Mouse (Mus musculus): ENCODE measurements around the gene Chsy1. TPM values are rescaled to one million over a fixed set of nuclear protein-coding genes. Genes with fewer than 3 reads are reported as not detected.
"Not testable (repeated sequence)": the region's sequence is repeated elsewhere in the genome, so short reads cannot be mapped to it uniquely, and the experiment has no call there.

Gene Chsy1
- polyA plus RNA-seq, 1 experiment from 2014 or later, result 20.4 TPM

- DNase-seq (ENCODE audit: low spot score, missing footprints) (no peak), ATAC-seq (ENCODE audit: low FRiP score) (no peak)
- Histone ChIP-seq H3K27me3 (ENCODE audit: control insufficient read depth, insufficient read depth, low read length) (no peaks in the 10 kb centered on the region), H3K27ac (ENCODE audit: low read depth, low read length) (no peak overlapping the region), H3K36me3 (ENCODE audit: control insufficient read depth, insufficient read depth, low read length) (no peaks in the 10 kb centered on the region), H3K4me2 (no peak overlapping the region), H3K9me3 (ENCODE audit: control insufficient read depth, low read length) (no peaks in the 10 kb centered on the region), H3K4me3 (ENCODE audit: low read depth, low read length) (no peak overlapping the region), H3K4me1 (ENCODE audit: control insufficient read depth, insufficient read depth, low read length) (no peaks in the 10 kb centered on the region), H3K9ac (ENCODE audit: low read length) (no peak overlapping the region)
- WGBS, result 79% methylated on average over 7 of the region's 7 CpGs
These were observed 72.9 kb downstream of the Chsy1 start for GRCm38 (mm10) chr7:66182075-66182715.

GRCm38 (mm10) chr7:66183404-66183803, 74.1 kb downstream of the Chsy1 start:
- Histone ChIP-seq H3K27me3 (ENCODE audit: control insufficient read depth, insufficient read depth, low read length) (no peaks in the 10 kb centered on the region), H3K36me3 (ENCODE audit: control insufficient read depth, insufficient read depth, low read length) (no peaks in the 10 kb centered on the region), H3K9me3 (ENCODE audit: control insufficient read depth, low read length) (no peaks in the 10 kb centered on the region), H3K9ac (ENCODE audit: low read length) (no peak overlapping the region), H3K27ac (ENCODE audit: low read depth, low read length) (no peak overlapping the region), H3K4me1 (ENCODE audit: control insufficient read depth, insufficient read depth, low read length) (no peaks in the 10 kb centered on the region), H3K4me3 (ENCODE audit: low read depth, low read length) (no peak overlapping the region), H3K4me2 (no peak overlapping the region)
- DNase-seq (ENCODE audit: low spot score, missing footprints), result no peak
- 85% methylated on average over 8 of the region's 8 CpGs for WGBS
- no peak for ATAC-seq (ENCODE audit: low FRiP score)

GRCm38 (mm10) chr7:66184026-66184425, 74.7 kb downstream of the Chsy1 start:
- DNase-seq (ENCODE audit: low spot score, missing footprints) (peak; percentile 2), ATAC-seq (ENCODE audit: low FRiP score) (no peak)
- Histone ChIP-seq H3K4me3 (ENCODE audit: low read depth, low read length) (no peak overlapping the region), H3K4me2 (no peak overlapping the region), H3K9ac (ENCODE audit: low read length) (no peak overlapping the region), H3K4me1 (ENCODE audit: control insufficient read depth, insufficient read depth, low read length) (no peaks in the 10 kb centered on the region), H3K36me3 (ENCODE audit: control insufficient read depth, insufficient read depth, low read length) (no peaks in the 10 kb centered on the region), H3K27me3 (ENCODE audit: control insufficient read depth, insufficient read depth, low read length) (no peaks in the 10 kb centered on the region), H3K9me3 (ENCODE audit: control insufficient read depth, low read length) (no peaks in the 10 kb centered on the region), H3K27ac (ENCODE audit: low read depth, low read length) (no peak overlapping the region)
- 83% methylated on average over 4 of the region's 4 CpGs for WGBS

- H3K4me1 ChIP-seq (ENCODE audit: control insufficient read depth, insufficient read depth, low read length), result no peaks in the 10 kb centered on the region
- 90% methylated on average over 5 of the region's 5 CpGs for WGBS
- H3K27me3 ChIP-seq (ENCODE audit: control insufficient read depth, insufficient read depth, low read length), result no peaks in the 10 kb centered on the region
- no peak overlapping the region for H3K9ac ChIP-seq (ENCODE audit: low read length)
- ATAC-seq (ENCODE audit: low FRiP score) (no peak), DNase-seq (ENCODE audit: low spot score, missing footprints) (no peak)
- H3K4me3 ChIP-seq (ENCODE audit: low read depth, low read length), result no peak overlapping the region
- no peak overlapping the region for H3K27ac ChIP-seq (ENCODE audit: low read depth, low read length)
- no peaks in the 10 kb centered on the region for H3K36me3 ChIP-seq (ENCODE audit: control insufficient read depth, insufficient read depth, low read length)
- no peak overlapping the region for H3K4me2 ChIP-seq
- no peaks in the 10 kb centered on the region for H3K9me3 ChIP-seq (ENCODE audit: control insufficient read depth, low read length)
These were observed 76.1 kb downstream of the Chsy1 start for GRCm38 (mm10) chr7:66185370-66185769.

GRCm38 (mm10) chr7:66187581-66188231, 78.4 kb downstream of the Chsy1 start:
- Histone ChIP-seq H3K9me3 (ENCODE audit: control insufficient read depth, low read length) (no peaks in the 10 kb centered on the region), H3K9ac (ENCODE audit: low read length) (no peak overlapping the region), H3K27me3 (ENCODE audit: control insufficient read depth, insufficient read depth, low read length) (no peaks in the 10 kb centered on the region), H3K4me3 (ENCODE audit: low read depth, low read length) (no peak overlapping the region), H3K4me2 (no peak overlapping the region), H3K36me3 (ENCODE audit: control insufficient read depth, insufficient read depth, low read length) (no peaks in the 10 kb centered on the region), H3K27ac (ENCODE audit: low read depth, low read length) (no peak overlapping the region), H3K4me1 (ENCODE audit: control insufficient read depth, insufficient read depth, low read length) (no peaks in the 10 kb centered on the region)
- DNase-seq (ENCODE audit: low spot score, missing footprints), result peak; percentile 56
- WGBS, result 85% methylated on average over 4 of the region's 4 CpGs
- ATAC-seq (ENCODE audit: low FRiP score), result no peak

GRCm38 (mm10) chr7:66190385-66190784, 81.1 kb downstream of the Chsy1 start:
- not testable (repeated sequence) for ATAC-seq (ENCODE audit: low FRiP score); H3K4me3 ChIP-seq (ENCODE audit: low read depth, low read length); H3K9me3 ChIP-seq (ENCODE audit: control insufficient read depth, low read length); H3K4me2 ChIP-seq; H3K4me1 ChIP-seq (ENCODE audit: control insufficient read depth, insufficient read depth, low read length); H3K36me3 ChIP-seq (ENCODE audit: control insufficient read depth, insufficient read depth, low read length); H3K27ac ChIP-seq (ENCODE audit: low read depth, low read length); H3K27me3 ChIP-seq (ENCODE audit: control insufficient read depth, insufficient read depth, low read length); H3K9ac ChIP-seq (ENCODE audit: low read length)
- DNase-seq (ENCODE audit: low spot score, missing footprints), result peak; percentile 56
- WGBS, result 91% methylated on average over 10 of the region's 10 CpGs

GRCm38 (mm10) chr7:66194511-66194910, 85.2 kb downstream of the Chsy1 start:
- Histone ChIP-seq H3K4me2 (no peak overlapping the region), H3K4me3 (ENCODE audit: low read depth, low read length) (no peak overlapping the region), H3K4me1 (ENCODE audit: control insufficient read depth, insufficient read depth, low read length) (no peaks in the 10 kb centered on the region), H3K27me3 (ENCODE audit: control insufficient read depth, insufficient read depth, low read length) (no peaks in the 10 kb centered on the region), H3K9me3 (ENCODE audit: control insufficient read depth, low read length) (no peaks in the 10 kb centered on the region), H3K36me3 (ENCODE audit: control insufficient read depth, insufficient read depth, low read length) (no peaks in the 10 kb centered on the region), H3K27ac (ENCODE audit: low read depth, low read length) (no peak overlapping the region), H3K9ac (ENCODE audit: low read length) (no peak overlapping the region)
- WGBS, result 89% methylated on average over 3 of the region's 3 CpGs
- DNase-seq (ENCODE audit: low spot score, missing footprints), result no peak
- no peak for ATAC-seq (ENCODE audit: low FRiP score)

GRCm38 (mm10) chr7:66195881-66196280, 86.6 kb downstream of the Chsy1 start:
- H3K4me3 ChIP-seq (ENCODE audit: low read depth, low read length), result no peak overlapping the region
- no peaks in the 10 kb centered on the region for H3K36me3 ChIP-seq (ENCODE audit: control insufficient read depth, insufficient read depth, low read length)
- no peak overlapping the region for H3K9ac ChIP-seq (ENCODE audit: low read length)
- no peaks in the 10 kb centered on the region for H3K27me3 ChIP-seq (ENCODE audit: control insufficient read depth, insufficient read depth, low read length)
- ATAC-seq (ENCODE audit: low FRiP score), result no peak
- no peaks in the 10 kb centered on the region for H3K9me3 ChIP-seq (ENCODE audit: control insufficient read depth, low read length)
- H3K27ac ChIP-seq (ENCODE audit: low read depth, low read length), result no peak overlapping the region
- 89% methylated on average over 1 of the region's 1 CpGs for WGBS
- H3K4me1 ChIP-seq (ENCODE audit: control insufficient read depth, insufficient read depth, low read length), result no peaks in the 10 kb centered on the region
- peak; percentile 8 for DNase-seq (ENCODE audit: low spot score, missing footprints)
- H3K4me2 ChIP-seq, result no peak overlapping the region

GRCm38 (mm10) chr7:66196609-66197445, 87.5 kb downstream of the Chsy1 start:
- Histone ChIP-seq H3K4me1 (ENCODE audit: control insufficient read depth, insufficient read depth, low read length) (no peaks in the 10 kb centered on the region), H3K9ac (ENCODE audit: low read length) (no peak overlapping the region), H3K4me2 (no peak overlapping the region), H3K36me3 (ENCODE audit: control insufficient read depth, insufficient read depth, low read length) (no peaks in the 10 kb centered on the region), H3K27me3 (ENCODE audit: control insufficient read depth, insufficient read depth, low read length) (no peaks in the 10 kb centered on the region), H3K27ac (ENCODE audit: low read depth, low read length) (no peak overlapping the region), H3K9me3 (ENCODE audit: control insufficient read depth, low read length) (no peaks in the 10 kb centered on the region), H3K4me3 (ENCODE audit: low read depth, low read length) (no peak overlapping the region)
- DNase-seq (ENCODE audit: low spot score, missing footprints) (peak; percentile 51), ATAC-seq (ENCODE audit: low FRiP score) (no peak)
- WGBS, result 86% methylated on average over 11 of the region's 11 CpGs
